Mouse (Mus musculus) midbrain, postnatal 0 days (tissue): Measurements from ENCODE around the gene Ccl6. TPM values are rescaled to one million over a fixed set of nuclear protein-coding genes. Genes with fewer than 3 reads are reported as not detected.

ENCODE experiments used
- ATAC-seq: fragments of 200-750 bp; cut with Nextera tagmentation; 2 replicates; pipeline ENCODE4 v1.8.0; 2017; ENCODE audit warnings: moderate number of reproducible peaks, mild to moderate bottlenecking, moderate TSS enrichment, moderate library complexity; ENCODE audit not compliant: low FRiP score
- DNase-seq: peaks from one replicate; pipeline ENCODE4 v3.0.0-alpha.2; 2015; ENCODE audit warnings: low spot score
- H3K27ac ChIP-seq: fragments of 300-500 bp; sonication (generic); 2 replicates; pipeline ENCODE4 v1.5.1; 2014; ENCODE audit warnings: low read depth, mild to moderate bottlenecking, low read length, mixed read lengths
- H3K27me3 ChIP-seq: fragments of 300-500 bp; sonication (generic); 2 replicates; pipeline ENCODE4 v1.6.1; 2014; ENCODE audit warnings: low read length, control low read depth, mixed read lengths; ENCODE audit not compliant: insufficient read depth
- H3K36me3 ChIP-seq: fragments of 300-500 bp; sonication (generic); 2 replicates; pipeline ENCODE4 v1.6.1; 2014; ENCODE audit warnings: low read length, control low read depth, mixed read lengths; ENCODE audit not compliant: insufficient read depth
- H3K4me1 ChIP-seq: fragments of 300-500 bp; sonication (generic); 2 replicates; pipeline ENCODE4 v1.6.1; 2014; ENCODE audit warnings: mild to moderate bottlenecking, control low read depth, antibody characterized with exemption, low read length, mixed read lengths; ENCODE audit not compliant: insufficient read depth
- H3K4me2 ChIP-seq: fragments of 300-500 bp; sonication (generic); 2 replicates; pipeline ENCODE4 v1.6.1; 2014; ENCODE audit warnings: low read depth, mild to moderate bottlenecking, low read length, mixed read lengths; ENCODE audit not compliant: poor library complexity, severe bottlenecking
- H3K4me3 ChIP-seq: fragments of 300-500 bp; sonication (generic); 2 replicates; pipeline ENCODE4 v1.5.1; 2014; ENCODE audit warnings: low read depth, mild to moderate bottlenecking, low read length, moderate library complexity
- H3K9ac ChIP-seq: fragments of 300-500 bp; sonication (generic); replicated peaks from 2 replicates; pipeline ENCODE4 v1.6.1; 2014; ENCODE audit warnings: mild to moderate bottlenecking, low read length, moderate library complexity, mixed read lengths; ENCODE audit not compliant: poor library complexity, severe bottlenecking
- H3K9me3 ChIP-seq: fragments of 300-500 bp; sonication (generic); 2 replicates; pipeline ENCODE4 v1.6.1; 2016; ENCODE audit warnings: low read length, control low read depth
- CTCF ChIP-seq: IDR thresholded peaks from 2 replicates; pipeline ENCODE4 v1.5.1; 2016; ENCODE audit warnings: antibody characterized with exemption, mild to moderate bottlenecking
- WGBS: fragments of 180-500 bp; shearing (Covaris S2); extraction: QIAGEN DNeasy Blood & Tissue Kit; methylation state at CpG from one replicate; pipeline ENCODE4 v1.1.7; 2014; 5-methylcytosine and 5-hydroxymethylcytosine counted together
- polyA plus RNA-seq: library from polyadenylated mRNA; unstranded; fragments of >200 nt; fragmentation: Nextera tagmentation; extraction: Ambion mirVana; gene quantifications from 2 replicates; pipeline ENCODE4 v1.2.1, GENCODE M21; 2015
- total RNA-seq: library from RNA; depleted of rRNA; stranded (reverse); fragments of >200 nt; gene quantifications from 2 replicates; pipeline ENCODE4 v1.2.3, GENCODE M21; 2014; rRNA removed

The Ccl6 gene
- total RNA-seq: 1.8 and 2.4 TPM in 2 replicates
- polyA plus RNA-seq: 3.6 and 4.4 TPM in 2 replicates

GRCm38 (mm10) chr11:83592853-83593252 lies at the start of gene Ccl6:
Ccl6 (minus strand) TSS chr11:83593087.
- H3K9me3 ChIP-seq: no peaks in the 10 kb centered on the region
- WGBS: 56% methylated on average over 2 of the region's 2 CpGs
- H3K9ac ChIP-seq: no peak within 1 kb of the TSS
- no peaks in the 10 kb centered on the region for H3K36me3 ChIP-seq
- no peak within 1 kb of the TSS for H3K4me2 ChIP-seq
- no peaks in the 10 kb centered on the region for H3K27me3 ChIP-seq
- no peaks in the 10 kb centered on the region for H3K4me1 ChIP-seq
- no peak for DNase-seq
- ATAC-seq: no peak
- H3K27ac ChIP-seq: no peak within 1 kb of the TSS
- H3K4me3 ChIP-seq: no peak within 1 kb of the TSS
- TF ChIP-seq CTCF: no peak

GRCm38 (mm10) chr11:83641216-83641615 lies 48.3 kb upstream of the Ccl6 start:
- H3K4me2 ChIP-seq: no peak overlapping the region
- no peak for TF ChIP-seq CTCF
- no peaks in the 10 kb centered on the region for H3K36me3 ChIP-seq
- H3K9ac ChIP-seq: no peak overlapping the region
- H3K27me3 ChIP-seq: no peaks in the 10 kb centered on the region
- H3K4me1 ChIP-seq: no peaks in the 10 kb centered on the region; the same call in 1 of the 2 replicates
- DNase-seq (no peak), ATAC-seq (no peak)
- H3K4me3 ChIP-seq: no peak overlapping the region
- H3K9me3 ChIP-seq: no peaks in the 10 kb centered on the region
- 88% methylated on average over 2 of the region's 2 CpGs for WGBS
- H3K27ac ChIP-seq: no peak overlapping the region

- no peak overlapping the region for H3K4me2 ChIP-seq
- no peak overlapping the region for H3K4me3 ChIP-seq
- DNase-seq (no peak), ATAC-seq (no peak)
- H3K4me1 ChIP-seq: no peaks in the 10 kb centered on the region; the same call in 1 of the 2 replicates
- 86% methylated on average over 5 of the region's 5 CpGs for WGBS
- no peaks in the 10 kb centered on the region for H3K9me3 ChIP-seq
- H3K27ac ChIP-seq: no peak overlapping the region
- no peak for TF ChIP-seq CTCF
- no peaks in the 10 kb centered on the region for H3K36me3 ChIP-seq
- no peaks in the 10 kb centered on the region for H3K27me3 ChIP-seq
- H3K9ac ChIP-seq: no peak overlapping the region
Observed at GRCm38 (mm10) chr11:83640141-83640540, 47.3 kb upstream of the Ccl6 start.

- H3K4me1 ChIP-seq: no peaks in the 10 kb centered on the region; the same call in 1 of the 2 replicates
- TF ChIP-seq CTCF: peak; percentile 6; the same call in 1 of the 2 replicates
- no peak overlapping the region for H3K4me2 ChIP-seq
- no peak overlapping the region for H3K4me3 ChIP-seq
- WGBS: 75% methylated on average over 3 of the region's 3 CpGs
- no peak overlapping the region for H3K27ac ChIP-seq
- no peaks in the 10 kb centered on the region for H3K27me3 ChIP-seq
- DNase-seq: no peak
- ATAC-seq: no peak
- H3K36me3 ChIP-seq: no peaks in the 10 kb centered on the region
- H3K9me3 ChIP-seq: no peaks in the 10 kb centered on the region
- H3K9ac ChIP-seq: no peak overlapping the region
Observed at GRCm38 (mm10) chr11:83639533-83639932, 46.6 kb upstream of the Ccl6 start.

- ATAC-seq (no peak), DNase-seq (no peak)
- 48% methylated on average over 2 of the region's 2 CpGs for WGBS
- Histone ChIP-seq H3K27me3 (no peaks in the 10 kb centered on the region), H3K9ac (no peak overlapping the region), H3K27ac (no peak overlapping the region), H3K36me3 (no peaks in the 10 kb centered on the region), H3K4me3 (no peak overlapping the region), H3K4me2 (no peak overlapping the region), H3K4me1 (no peaks in the 10 kb centered on the region; the same call in 1 of the 2 replicates), H3K9me3 (no peaks in the 10 kb centered on the region)
- no peak for TF ChIP-seq CTCF
Observed at GRCm38 (mm10) chr11:83638934-83639333, 46.0 kb upstream of the Ccl6 start.

GRCm38 (mm10) chr11:83636742-83637235 lies 43.9 kb upstream of the Ccl6 start:
- Histone ChIP-seq H3K4me2 (no peak overlapping the region), H3K9me3 (no peaks in the 10 kb centered on the region), H3K4me3 (no peak overlapping the region), H3K4me1 (no peaks in the 10 kb centered on the region; the same call in 1 of the 2 replicates), H3K27ac (no peak overlapping the region), H3K27me3 (no peaks in the 10 kb centered on the region), H3K36me3 (no peaks in the 10 kb centered on the region), H3K9ac (no peak overlapping the region)
- DNase-seq (no peak), ATAC-seq (no peak)
- 92% methylated on average over 1 of the region's 1 CpGs for WGBS
- TF ChIP-seq CTCF: no peak
